Mouse (Mus musculus): ENCODE measurements around the gene Adgrd1. TPM values are rescaled to one million over a fixed set of nuclear protein-coding genes. Genes with fewer than 3 reads are reported as not detected.
A peak's percentile ranks its signal among the peaks of the same experiment; 100 is the strongest.

Adgrd1 gene
- polyA plus RNA-seq, 1 experiment from 2014 or later = 0.06 TPM

- Histone ChIP-seq H3K27me3 (replicated peaks) (no peaks in the 10 kb centered on the region), H3K36me3 (no peaks in the 10 kb centered on the region), H3K9me3 (no peaks in the 10 kb centered on the region), H3K4me1 (peaks cover 17% of the 10 kb centered on the region), H3K27ac (no peak overlapping the region), H3K4me3 (no peak overlapping the region), H3K9ac (no peak overlapping the region), H3K4me2 (replicated peaks) (no peak overlapping the region)
- no peak for ATAC-seq (ENCODE audit: low FRiP score, low read depth)
- 43% methylated on average over 5 of the region's 5 CpGs for WGBS
Measured at GRCm38 (mm10) chr5:129169090-129169489, 72.5 kb downstream of the Adgrd1 start.

DNA sequence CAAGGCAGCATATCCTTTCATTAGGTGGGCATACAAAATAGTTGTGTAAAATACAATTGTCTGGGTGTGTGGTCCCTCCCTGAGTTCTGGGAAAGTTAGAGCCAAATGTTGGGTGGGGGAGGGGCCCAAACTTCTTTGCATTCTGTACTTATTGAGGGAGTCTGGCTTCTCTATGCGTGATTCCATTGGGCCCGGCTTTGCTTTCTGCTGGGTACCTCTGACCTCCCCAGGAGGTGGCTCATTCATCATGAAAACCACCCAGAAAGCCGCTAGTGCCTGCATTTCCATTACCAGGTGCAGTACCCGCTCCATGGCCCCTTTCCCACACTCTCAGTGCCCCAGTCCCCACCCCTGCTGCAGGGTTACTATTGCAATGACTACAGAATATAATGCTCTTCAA, 73.0 kb downstream of the Adgrd1 start:
- H3K27me3 ChIP-seq (replicated peaks) = no peaks in the 10 kb centered on the region; the same call in 1 of the 2 replicates
- no peak overlapping the region for H3K4me2 ChIP-seq (replicated peaks)
- WGBS = 9% methylated on average over 4 of the region's 4 CpGs
- H3K4me3 ChIP-seq = no peak overlapping the region
- H3K36me3 ChIP-seq = no peaks in the 10 kb centered on the region
- H3K27ac ChIP-seq = no peak overlapping the region
- peaks cover 15% of the 10 kb centered on the region for H3K4me1 ChIP-seq
- ATAC-seq (ENCODE audit: low FRiP score, low read depth) = peak; percentile 37; the same call in 1 of the 2 replicates
- no peaks in the 10 kb centered on the region for H3K9me3 ChIP-seq
- H3K9ac ChIP-seq = no peak overlapping the region

DNA sequence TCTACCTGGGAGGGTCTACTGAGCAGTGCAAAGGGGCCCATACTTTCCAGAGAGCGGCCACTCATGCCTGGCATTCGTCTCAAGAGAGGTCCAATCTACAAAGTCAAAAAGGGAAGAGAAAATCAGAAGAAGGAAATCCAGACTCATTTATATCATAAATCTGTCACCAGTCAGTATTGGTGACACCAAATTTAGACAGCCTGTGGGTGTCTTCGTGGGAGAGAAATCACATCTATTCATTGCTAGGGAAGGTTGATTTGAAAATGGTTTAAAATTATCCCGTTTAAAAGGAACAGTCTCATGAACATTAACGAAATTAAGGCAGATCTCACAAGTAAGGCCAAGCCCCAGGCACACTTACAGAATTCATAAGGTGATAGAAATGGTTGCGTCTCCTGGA, 76.0 kb downstream of the Adgrd1 start:
- Histone ChIP-seq H3K4me3 (no peak overlapping the region), H3K4me1 (peaks cover 15% of the 10 kb centered on the region), H3K36me3 (no peaks in the 10 kb centered on the region), H3K27me3 (replicated peaks) (no peaks in the 10 kb centered on the region; the same call in 1 of the 2 replicates), H3K27ac (no peak overlapping the region), H3K9ac (no peak overlapping the region), H3K4me2 (replicated peaks) (no peak overlapping the region), H3K9me3 (no peaks in the 10 kb centered on the region)
- no peak for ATAC-seq (ENCODE audit: low FRiP score, low read depth)
- WGBS = 93% methylated on average over 6 of the region's 6 CpGs

- no peak for ATAC-seq (ENCODE audit: low FRiP score, low read depth)
- no peak overlapping the region for H3K27ac ChIP-seq
- no peak overlapping the region for H3K4me2 ChIP-seq (replicated peaks)
- H3K4me1 ChIP-seq = no peaks in the 10 kb centered on the region
- WGBS = 13% methylated on average over 3 of the region's 3 CpGs
- peaks cover 2% of the 10 kb centered on the region; the same call in 1 of the 2 replicates for H3K27me3 ChIP-seq (replicated peaks)
- H3K9ac ChIP-seq = no peak overlapping the region
- no peak overlapping the region for H3K4me3 ChIP-seq
- no peaks in the 10 kb centered on the region for H3K9me3 ChIP-seq
- H3K36me3 ChIP-seq = no peaks in the 10 kb centered on the region
Measured at GRCm38 (mm10) chr5:129175925-129176324, 79.4 kb downstream of the Adgrd1 start.

DNA sequence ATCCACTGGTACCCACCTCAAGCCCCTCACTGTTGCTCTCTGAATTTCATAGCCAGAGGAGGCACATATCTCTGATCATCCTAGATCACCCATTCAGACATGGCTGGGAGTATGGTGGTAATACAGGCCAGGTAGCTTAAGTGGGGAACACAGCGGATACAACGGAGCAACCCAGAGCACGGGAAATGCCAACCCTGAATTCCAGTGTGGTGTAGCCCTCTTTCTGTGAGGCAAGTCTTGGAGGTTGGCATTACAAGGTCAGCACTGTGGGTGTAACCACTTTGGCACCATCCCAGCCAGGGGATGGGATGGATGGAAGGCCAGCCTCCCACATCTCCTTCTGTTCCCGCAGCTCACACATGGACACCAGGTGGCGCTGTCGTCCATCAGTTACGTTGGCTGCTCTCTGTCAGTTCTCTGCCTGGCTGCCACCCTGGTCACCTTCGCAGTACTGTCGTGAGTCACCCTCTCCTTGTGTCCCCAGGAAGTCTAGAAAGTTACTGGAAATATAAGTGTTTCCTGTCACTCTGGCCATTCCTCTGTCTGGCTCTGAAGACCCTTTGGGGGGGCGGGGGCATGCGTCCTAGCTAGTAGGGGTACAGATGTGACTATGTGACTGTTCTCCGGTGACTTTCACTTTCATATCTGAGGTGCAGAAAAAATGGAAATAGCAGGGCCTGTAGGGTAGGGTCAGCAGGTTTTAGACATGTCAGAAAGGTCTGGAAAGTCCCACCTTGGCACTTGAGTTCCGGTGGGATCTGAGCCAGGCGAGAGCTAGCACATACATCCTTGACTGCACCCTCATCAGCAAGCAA, 81.4 kb downstream of the Adgrd1 start:
- Histone ChIP-seq H3K4me1 (no peaks in the 10 kb centered on the region; the same call in 1 of the 2 replicates), H3K4me2 (replicated peaks) (no peak overlapping the region), H3K27ac (no peak overlapping the region), H3K27me3 (replicated peaks) (peaks cover 5% of the 10 kb centered on the region), H3K4me3 (no peak overlapping the region), H3K9me3 (no peaks in the 10 kb centered on the region), H3K9ac (no peak overlapping the region), H3K36me3 (no peaks in the 10 kb centered on the region)
- WGBS = 50% methylated on average over 14 of the region's 14 CpGs
- ATAC-seq (ENCODE audit: low FRiP score, low read depth) = peak; percentile 48

DNA sequence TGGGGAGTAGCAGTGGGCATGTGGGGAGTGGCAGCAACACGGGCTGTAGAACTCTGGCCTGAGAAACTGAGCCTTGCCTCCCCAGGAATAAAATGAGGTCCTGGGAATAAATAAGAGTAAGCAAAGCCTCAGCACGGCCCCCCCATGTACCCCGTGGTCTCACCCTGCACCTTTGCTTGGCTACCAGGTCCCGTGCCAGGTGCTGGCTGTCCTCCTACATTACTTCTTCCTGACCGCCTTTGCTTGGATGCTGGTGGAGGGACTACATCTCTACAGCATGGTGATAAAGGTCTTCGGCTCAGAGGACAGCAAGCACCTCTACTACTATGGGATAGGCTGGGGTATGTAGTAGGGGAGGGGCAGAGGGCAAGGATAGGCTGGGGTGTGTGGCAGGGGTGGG, 82.8 kb downstream of the Adgrd1 start:
- Histone ChIP-seq H3K4me3 (no peak overlapping the region), H3K4me1 (peaks cover 4% of the 10 kb centered on the region), H3K36me3 (no peaks in the 10 kb centered on the region), H3K27ac (no peak overlapping the region), H3K9ac (no peak overlapping the region), H3K9me3 (no peaks in the 10 kb centered on the region), H3K4me2 (replicated peaks) (no peak overlapping the region), H3K27me3 (replicated peaks) (peaks cover 5% of the 10 kb centered on the region)
- 96% methylated on average over 6 of the region's 6 CpGs for WGBS
- no peak for ATAC-seq (ENCODE audit: low FRiP score, low read depth)

DNA sequence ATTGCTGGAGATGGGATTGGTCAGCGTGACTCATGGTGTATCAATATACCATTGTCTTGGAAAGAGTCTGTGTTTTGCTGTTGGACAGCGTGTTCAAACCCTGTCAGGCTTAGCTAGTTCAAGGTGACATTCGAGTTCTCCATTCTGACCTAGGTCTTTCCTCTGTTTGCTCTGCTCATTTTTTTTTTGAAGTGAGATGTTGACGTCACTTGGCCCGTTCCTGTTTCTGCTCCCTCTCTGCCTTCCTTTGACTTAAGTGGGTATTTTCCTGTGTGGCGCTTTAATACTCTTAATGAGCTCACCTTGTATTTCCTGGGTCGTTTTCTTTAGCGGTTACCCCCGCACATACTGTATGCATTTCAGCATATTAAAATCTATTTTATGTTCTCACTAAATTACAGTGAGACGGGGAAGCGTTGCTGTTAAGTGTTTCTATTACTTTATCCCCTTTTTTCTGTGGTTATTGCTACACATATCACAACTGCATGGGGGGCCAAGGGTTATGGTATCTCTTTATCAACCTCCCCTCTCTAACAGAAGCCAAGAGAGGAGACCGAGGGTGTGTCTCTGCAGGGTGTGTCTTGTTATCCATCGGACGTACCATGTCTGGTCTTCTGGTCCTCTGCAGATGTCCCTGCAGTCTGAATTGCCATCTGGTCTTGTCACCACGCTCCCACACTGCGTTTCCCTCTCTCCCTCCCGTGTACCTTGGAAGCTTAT, 83.6 kb downstream of the Adgrd1 start:
- 86% methylated on average over 17 of the region's 17 CpGs for WGBS
- no peak for ATAC-seq (ENCODE audit: low FRiP score, low read depth)
- H3K4me1 ChIP-seq = peaks cover 4% of the 10 kb centered on the region
- peaks cover 5% of the 10 kb centered on the region; the same call in 1 of the 2 replicates for H3K27me3 ChIP-seq (replicated peaks)
- H3K4me2 ChIP-seq (replicated peaks) = no peak overlapping the region
- no peak overlapping the region for H3K27ac ChIP-seq
- H3K9me3 ChIP-seq = no peaks in the 10 kb centered on the region
- no peak overlapping the region for H3K9ac ChIP-seq
- no peak overlapping the region for H3K4me3 ChIP-seq
- H3K36me3 ChIP-seq = no peaks in the 10 kb centered on the region

- no peak overlapping the region for H3K9ac ChIP-seq
- WGBS = 88% methylated on average over 13 of the region's 13 CpGs
Measured at GRCm38 (mm10) chr5:129180715-129181228, 84.2 kb downstream of the Adgrd1 start.

DNA sequence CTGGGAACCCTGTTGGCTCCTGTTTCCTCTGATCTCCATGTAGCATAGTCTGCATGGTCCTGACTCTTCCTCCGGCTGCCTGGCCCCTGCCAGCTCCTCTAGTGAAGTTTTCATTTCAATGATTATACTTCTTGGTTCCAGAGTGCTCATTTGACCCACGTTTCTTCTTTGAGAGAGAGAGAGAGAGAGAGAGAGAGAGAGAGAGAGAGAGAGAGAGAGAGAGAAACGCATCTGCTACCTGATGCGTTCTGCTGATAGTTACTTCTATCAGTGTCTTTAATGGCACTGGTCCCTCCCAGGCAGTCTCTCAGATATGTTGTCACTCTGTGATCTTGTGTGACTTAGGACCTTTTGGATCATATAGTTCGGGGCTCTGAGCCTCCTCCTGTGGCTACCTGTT, 84.9 kb downstream of the Adgrd1 start:
- Histone ChIP-seq H3K9me3 (no peaks in the 10 kb centered on the region), H3K27ac (no peak overlapping the region), H3K4me2 (replicated peaks) (no peak overlapping the region), H3K27me3 (replicated peaks) (peaks cover 5% of the 10 kb centered on the region; the same call in 1 of the 2 replicates), H3K9ac (no peak overlapping the region), H3K4me1 (peaks cover 4% of the 10 kb centered on the region), H3K4me3 (no peak overlapping the region), H3K36me3 (no peaks in the 10 kb centered on the region)
- no peak for ATAC-seq (ENCODE audit: low FRiP score, low read depth)
- 76% methylated on average over 5 of the region's 5 CpGs for WGBS

More at GRCm38 (mm10) chr5:129180715-129181228, 84.2 kb downstream of the Adgrd1 start:
- no peak for ATAC-seq (ENCODE audit: low FRiP score, low read depth)
- H3K4me3 ChIP-seq = no peak overlapping the region
- peaks cover 5% of the 10 kb centered on the region; the same call in 1 of the 2 replicates for H3K27me3 ChIP-seq (replicated peaks)
- H3K4me2 ChIP-seq (replicated peaks) = no peak overlapping the region
- H3K4me1 ChIP-seq = peaks cover 4% of the 10 kb centered on the region
- no peaks in the 10 kb centered on the region for H3K9me3 ChIP-seq
- no peak overlapping the region for H3K27ac ChIP-seq
- H3K36me3 ChIP-seq = no peaks in the 10 kb centered on the region

DNA sequence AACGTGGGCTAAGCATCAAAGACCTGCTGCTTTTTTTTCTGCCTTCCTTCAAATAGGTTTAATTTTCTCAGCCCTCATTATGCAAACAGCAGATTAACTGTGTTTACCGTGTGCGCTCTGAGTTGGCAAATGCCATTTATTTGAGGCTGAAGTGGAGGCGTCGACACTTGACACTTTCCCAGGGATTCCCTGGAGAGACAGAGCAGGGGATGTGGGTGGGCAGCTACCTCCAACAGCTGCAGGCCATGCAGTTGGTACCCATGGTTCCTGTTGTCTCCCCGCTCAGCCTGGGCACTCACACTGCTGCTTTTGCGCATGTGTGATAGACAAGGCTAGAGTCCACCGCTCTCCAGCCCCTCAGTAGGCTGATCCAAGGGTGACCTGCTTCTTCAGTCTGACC, 86.0 kb downstream of the Adgrd1 start:
- peaks cover 4% of the 10 kb centered on the region for H3K4me1 ChIP-seq
- H3K4me3 ChIP-seq = no peak overlapping the region
- 46% methylated on average over 8 of the region's 8 CpGs for WGBS
- no peak overlapping the region for H3K4me2 ChIP-seq (replicated peaks)
- no peak overlapping the region for H3K9ac ChIP-seq
- H3K9me3 ChIP-seq = no peaks in the 10 kb centered on the region
- no peak for ATAC-seq (ENCODE audit: low FRiP score, low read depth)
- H3K36me3 ChIP-seq = no peaks in the 10 kb centered on the region
- H3K27me3 ChIP-seq (replicated peaks) = peaks cover 5% of the 10 kb centered on the region; the same call in 1 of the 2 replicates
- no peak overlapping the region for H3K27ac ChIP-seq

DNA sequence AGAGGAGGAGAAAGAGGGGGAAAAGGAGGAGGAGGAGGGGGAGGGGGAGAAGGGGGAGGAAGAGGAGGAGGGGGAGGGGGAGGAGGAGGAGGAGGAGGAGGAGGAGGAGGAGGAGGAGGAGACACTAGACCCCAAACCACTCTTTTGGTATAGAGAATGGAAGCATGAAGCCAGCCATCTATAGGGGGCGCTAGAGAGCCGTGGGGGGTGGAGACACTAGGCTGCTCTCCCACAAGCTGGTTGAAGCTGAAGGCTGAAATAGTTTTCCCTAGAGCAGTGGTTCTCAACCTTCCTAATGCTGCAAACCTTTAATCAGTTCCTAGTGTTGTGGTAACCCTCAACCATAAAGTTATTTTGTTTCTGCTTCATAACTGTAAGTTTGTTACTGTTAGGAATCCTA, 89.7 kb downstream of the Adgrd1 start:
- no peak overlapping the region for H3K4me3 ChIP-seq
- no peak overlapping the region for H3K4me2 ChIP-seq (replicated peaks)
- H3K27me3 ChIP-seq (replicated peaks) = peaks cover under 1% of the 10 kb centered on the region; the same call in 1 of the 2 replicates
- H3K9me3 ChIP-seq = no peaks in the 10 kb centered on the region
- 11% methylated on average over 2 of the region's 2 CpGs for WGBS
- no peak for ATAC-seq (ENCODE audit: low FRiP score, low read depth)
- no peaks in the 10 kb centered on the region for H3K36me3 ChIP-seq
- no peak overlapping the region for H3K9ac ChIP-seq
- H3K4me1 ChIP-seq = peaks cover 13% of the 10 kb centered on the region
- H3K27ac ChIP-seq = no peak overlapping the region

GRCm38 (mm10) chr5:129186926-129187325, 90.4 kb downstream of the Adgrd1 start:
- no peak for ATAC-seq (ENCODE audit: low FRiP score, low read depth)
- H3K27me3 ChIP-seq (replicated peaks) = no peaks in the 10 kb centered on the region
- H3K9ac ChIP-seq = no peak overlapping the region
- H3K4me1 ChIP-seq = peaks cover 13% of the 10 kb centered on the region
- H3K4me3 ChIP-seq = no peak overlapping the region
- no peaks in the 10 kb centered on the region for H3K9me3 ChIP-seq
- WGBS = 79% methylated on average over 7 of the region's 7 CpGs
- H3K27ac ChIP-seq = no peak overlapping the region
- no peak overlapping the region for H3K4me2 ChIP-seq (replicated peaks)
- H3K36me3 ChIP-seq = no peaks in the 10 kb centered on the region
